Mouse (Mus musculus): Measurements from ENCODE around the gene Dctd. TPM values are rescaled to one million over a fixed set of nuclear protein-coding genes. Genes with fewer than 3 reads are reported as not detected.
"Not testable (repeated sequence)": the region's sequence is repeated elsewhere in the genome, so short reads cannot be mapped to it uniquely, and the experiment has no call there.

The Dctd gene
- polyA plus RNA-seq, 1 experiment = not detected

- H3K4me3 ChIP-seq (ENCODE audit: insufficient read depth, low read depth, low read length) = no peak overlapping the region
- no peaks in the 10 kb centered on the region for H3K4me1 ChIP-seq (ENCODE audit: control insufficient read depth, insufficient read depth, insufficient read length, low read length)
- no peak overlapping the region for H3K27ac ChIP-seq (replicated peaks; ENCODE audit: low read depth, low read length)
Measured at GRCm38 (mm10) chr8:48178993-48179392, 80.1 kb downstream of the Dctd start.

- H3K4me3 ChIP-seq (ENCODE audit: insufficient read depth, low read depth, low read length); H3K27ac ChIP-seq (replicated peaks; ENCODE audit: low read depth, low read length); H3K4me1 ChIP-seq (ENCODE audit: control insufficient read depth, insufficient read depth, insufficient read length, low read length): not testable (repeated sequence)
Measured at GRCm38 (mm10) chr8:48180146-48180545, 81.3 kb downstream of the Dctd start.

- no peak overlapping the region for H3K4me3 ChIP-seq (ENCODE audit: insufficient read depth, low read depth, low read length)
- no peak overlapping the region for H3K27ac ChIP-seq (replicated peaks; ENCODE audit: low read depth, low read length)
- no peaks in the 10 kb centered on the region for H3K4me1 ChIP-seq (ENCODE audit: control insufficient read depth, insufficient read depth, insufficient read length, low read length)
Measured at GRCm38 (mm10) chr8:48181000-48181399, 82.1 kb downstream of the Dctd start.

- Histone ChIP-seq H3K4me3 (ENCODE audit: insufficient read depth, low read depth, low read length) (no peak overlapping the region), H3K4me1 (ENCODE audit: control insufficient read depth, insufficient read depth, insufficient read length, low read length) (no peaks in the 10 kb centered on the region), H3K27ac (replicated peaks; ENCODE audit: low read depth, low read length) (no peak overlapping the region)
Measured at GRCm38 (mm10) chr8:48183758-48184157, 84.9 kb downstream of the Dctd start.

GRCm38 (mm10) chr8:48188586-48188985, 89.7 kb downstream of the Dctd start:
- no peak overlapping the region for H3K27ac ChIP-seq (replicated peaks; ENCODE audit: low read depth, low read length)
- no peak overlapping the region for H3K4me3 ChIP-seq (ENCODE audit: insufficient read depth, low read depth, low read length)
- no peaks in the 10 kb centered on the region for H3K4me1 ChIP-seq (ENCODE audit: control insufficient read depth, insufficient read depth, insufficient read length, low read length)

- Histone ChIP-seq H3K27ac (replicated peaks; ENCODE audit: low read depth, low read length) (no peak overlapping the region), H3K4me1 (ENCODE audit: control insufficient read depth, insufficient read depth, insufficient read length, low read length) (no peaks in the 10 kb centered on the region), H3K4me3 (ENCODE audit: insufficient read depth, low read depth, low read length) (no peak overlapping the region)
Measured at GRCm38 (mm10) chr8:48195971-48196370, 97.1 kb downstream of the Dctd start.

- Histone ChIP-seq H3K4me3 (ENCODE audit: insufficient read depth, low read depth, low read length) (no peak overlapping the region), H3K27ac (replicated peaks; ENCODE audit: low read depth, low read length) (no peak overlapping the region), H3K4me1 (ENCODE audit: control insufficient read depth, insufficient read depth, insufficient read length, low read length) (no peaks in the 10 kb centered on the region)
Measured at GRCm38 (mm10) chr8:48199171-48199570, 100.3 kb downstream of the Dctd start.

- Histone ChIP-seq H3K4me3 (ENCODE audit: insufficient read depth, low read depth, low read length) (no peak overlapping the region), H3K4me1 (ENCODE audit: control insufficient read depth, insufficient read depth, insufficient read length, low read length) (no peaks in the 10 kb centered on the region), H3K27ac (replicated peaks; ENCODE audit: low read depth, low read length) (no peak overlapping the region)
Measured at GRCm38 (mm10) chr8:48202632-48203031, 103.7 kb downstream of the Dctd start.

Other genes with a start within 250 kb of the Dctd start
- 12.6 and 14.1 TPM in 2 replicates for gene Wwc2, start 108.2 kb upstream of the Dctd start, polyA plus RNA-seq (2012; ENCODE audit: insufficient read depth, insufficient read length, missing spikeins)

Measured in brown adipose tissue, adult 24 weeks (tissue).